Mouse (Mus musculus): ENCODE results near the gene Pald1. TPM values are rescaled to one million over a fixed set of nuclear protein-coding genes. Genes with fewer than 3 reads are reported as not detected.

The Pald1 gene
- polyA plus RNA-seq, 1 experiment = 8.9 TPM

DNA sequence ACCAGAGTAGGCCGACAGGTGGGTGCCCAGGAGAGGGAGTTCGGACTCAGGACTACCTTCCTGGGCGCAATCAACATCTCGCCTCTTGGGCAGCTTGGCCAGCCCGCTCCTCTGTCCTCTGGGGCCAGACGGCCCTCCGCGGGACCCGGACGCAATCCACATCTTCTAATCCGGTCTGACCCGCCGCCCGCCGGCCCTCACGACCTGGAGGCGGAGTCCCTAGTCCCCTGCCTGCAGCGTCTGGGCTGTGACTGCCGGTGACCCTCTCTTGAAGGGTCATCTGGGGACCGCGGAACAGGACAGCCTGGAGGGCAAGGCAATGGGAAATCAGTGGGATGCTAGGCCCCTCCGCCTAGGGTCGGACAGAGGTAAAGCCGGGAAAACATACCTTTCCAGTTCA, 35.8 kb upstream of the Pald1 start:
- H3K27me3 ChIP-seq (ENCODE audit: control insufficient read depth, insufficient read depth, insufficient read length) = peaks cover 10% of the 10 kb centered on the region
- no peak overlapping the region for H3K4me3 ChIP-seq (ENCODE audit: insufficient read depth, poor library complexity, severe bottlenecking)
- H3K79me2 ChIP-seq (ENCODE audit: control insufficient read depth, insufficient read depth) = no peaks in the 10 kb centered on the region

GRCm38 (mm10) chr10:61418131-61418900, 35.0 kb upstream of the Pald1 start:
- H3K79me3 ChIP-seq (ENCODE audit: low read depth) = no peaks in the 10 kb centered on the region
- H3K4me3 ChIP-seq (ENCODE audit: insufficient read depth, poor library complexity, severe bottlenecking) = no peak overlapping the region
- TF ChIP-seq MYOD1 (IDR thresholded peaks at IDR 0.05; ENCODE audit: control insufficient read depth, insufficient read length, low read depth) (no peak), FOSL1 (IDR thresholded peaks at IDR 0.05; ENCODE audit: insufficient read depth, low read length, poor library complexity, severe bottlenecking) (no peak), CTCF (IDR thresholded peaks at IDR 0.05; ENCODE audit: control insufficient read depth, insufficient read depth, insufficient read length) (no peak)
- no peaks in the 10 kb centered on the region for H3K36me3 ChIP-seq (ENCODE audit: control insufficient read depth, insufficient read depth)
- no peaks in the 10 kb centered on the region for H3K79me2 ChIP-seq (ENCODE audit: control insufficient read depth, insufficient read depth)
- peaks cover 10% of the 10 kb centered on the region for H3K27me3 ChIP-seq (ENCODE audit: control insufficient read depth, insufficient read depth, insufficient read length)
- no peak overlapping the region for H3ac ChIP-seq (ENCODE audit: control insufficient read depth, insufficient read length, low read depth)

More for the DNA sequence above, 35.8 kb upstream of the Pald1 start:
- H3K36me3 ChIP-seq (ENCODE audit: control insufficient read depth, insufficient read depth) = no peaks in the 10 kb centered on the region
- no peak for TF ChIP-seq MYOG (IDR thresholded peaks at IDR 0.05; ENCODE audit: control insufficient read depth, extremely low read depth, insufficient read length)
- no peak for TF ChIP-seq MAX (IDR thresholded peaks at IDR 0.05)
- TF ChIP-seq MYOD1 (IDR thresholded peaks at IDR 0.05; ENCODE audit: control insufficient read depth, insufficient read length, low read depth) = no peak
- no peak for TF ChIP-seq CEBPB (IDR thresholded peaks at IDR 0.05; ENCODE audit: low read depth)
- TF ChIP-seq FOSL1 (IDR thresholded peaks at IDR 0.05; ENCODE audit: insufficient read depth, low read length, poor library complexity, severe bottlenecking) = no peak
- no peak for TF ChIP-seq USF1 (IDR thresholded peaks at IDR 0.05; ENCODE audit: low read depth)
- TF ChIP-seq CTCF (IDR thresholded peaks at IDR 0.05; ENCODE audit: control insufficient read depth, insufficient read depth, insufficient read length) = no peak
- no peaks in the 10 kb centered on the region for H3K79me3 ChIP-seq (ENCODE audit: low read depth)
- no peak overlapping the region for H3ac ChIP-seq (ENCODE audit: control insufficient read depth, insufficient read length, low read depth)

DNA sequence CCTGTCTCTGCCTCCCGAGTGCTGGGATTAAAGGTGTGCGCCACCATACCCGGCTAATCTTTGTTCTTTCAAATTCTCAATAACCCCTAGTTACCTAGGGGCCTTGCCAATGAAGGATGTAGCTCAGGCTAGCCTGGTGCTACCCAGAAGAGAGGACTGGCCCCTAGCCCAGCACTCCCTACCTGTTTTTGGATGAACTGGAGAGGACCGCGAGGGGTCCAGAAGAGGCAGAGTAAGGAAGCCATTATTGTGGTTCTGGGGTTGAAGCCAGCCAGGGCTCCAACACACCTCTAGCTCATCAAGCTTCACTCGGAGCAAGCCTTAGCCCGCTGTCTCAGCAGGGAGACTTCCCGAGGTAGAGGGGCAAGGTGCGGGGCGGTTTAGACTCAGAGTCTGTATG, 34.3 kb upstream of the Pald1 start, which contains the start of gene Nodal:
TSS of gene Nodal (plus strand) at position 301 of the 400 bp plus-strand sequence.
- H3K36me3 ChIP-seq (ENCODE audit: control insufficient read depth, insufficient read depth) = no peaks in the 10 kb centered on the region
- H3K4me3 ChIP-seq (ENCODE audit: insufficient read depth, poor library complexity, severe bottlenecking) = no peak within 1 kb of the TSS
- no peak within 1 kb of the TSS for H3ac ChIP-seq (ENCODE audit: control insufficient read depth, insufficient read length, low read depth)
- H3K79me3 ChIP-seq (ENCODE audit: low read depth) = no peaks in the 10 kb centered on the region
- H3K79me2 ChIP-seq (ENCODE audit: control insufficient read depth, insufficient read depth) = no peaks in the 10 kb centered on the region
- peaks cover 10% of the 10 kb centered on the region for H3K27me3 ChIP-seq (ENCODE audit: control insufficient read depth, insufficient read depth, insufficient read length)
- TF ChIP-seq MAX (IDR thresholded peaks at IDR 0.05) = no peak
- no peak for TF ChIP-seq MYOG (IDR thresholded peaks at IDR 0.05; ENCODE audit: control insufficient read depth, extremely low read depth, insufficient read length)
- no peak for TF ChIP-seq FOSL1 (IDR thresholded peaks at IDR 0.05; ENCODE audit: insufficient read depth, low read length, poor library complexity, severe bottlenecking)
- no peak for TF ChIP-seq CTCF (IDR thresholded peaks at IDR 0.05; ENCODE audit: control insufficient read depth, insufficient read depth, insufficient read length)
- TF ChIP-seq USF1 (IDR thresholded peaks at IDR 0.05; ENCODE audit: low read depth) = no peak
- no peak for TF ChIP-seq CEBPB (IDR thresholded peaks at IDR 0.05; ENCODE audit: low read depth)
- no peak for TF ChIP-seq MYOD1 (IDR thresholded peaks at IDR 0.05; ENCODE audit: control insufficient read depth, insufficient read length, low read depth)

DNA sequence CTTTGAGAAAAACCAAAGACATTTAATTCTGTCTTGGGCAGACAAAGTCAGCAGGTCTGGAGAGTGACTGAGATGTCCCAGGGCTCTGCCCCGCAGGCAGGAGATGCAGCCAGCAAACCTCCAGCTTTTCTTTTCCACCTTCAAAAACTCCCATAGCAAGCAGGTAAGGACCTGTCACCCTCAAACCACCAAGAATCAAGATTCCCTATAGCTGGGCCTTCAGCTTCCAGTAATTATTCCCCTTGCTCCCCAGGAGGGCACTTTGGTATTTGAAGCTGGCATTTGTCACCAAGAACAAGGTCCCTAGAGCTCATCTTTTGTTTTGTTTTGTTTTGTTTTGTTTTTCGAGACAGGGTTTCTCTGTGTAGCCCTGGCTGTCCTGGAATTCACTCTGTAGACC, 33.7 kb upstream of the Pald1 start:
- Histone ChIP-seq H3K27me3 (ENCODE audit: control insufficient read depth, insufficient read depth, insufficient read length) (peaks cover 10% of the 10 kb centered on the region), H3K79me2 (ENCODE audit: control insufficient read depth, insufficient read depth) (no peaks in the 10 kb centered on the region), H3K79me3 (ENCODE audit: low read depth) (no peaks in the 10 kb centered on the region), H3K4me3 (ENCODE audit: insufficient read depth, poor library complexity, severe bottlenecking) (no peak overlapping the region), H3K36me3 (ENCODE audit: control insufficient read depth, insufficient read depth) (no peaks in the 10 kb centered on the region), H3ac (ENCODE audit: control insufficient read depth, insufficient read length, low read depth) (no peak overlapping the region)
- TF ChIP-seq FOSL1 (IDR thresholded peaks at IDR 0.05; ENCODE audit: insufficient read depth, low read length, poor library complexity, severe bottlenecking) (no peak), MYOG (IDR thresholded peaks at IDR 0.05; ENCODE audit: control insufficient read depth, extremely low read depth, insufficient read length) (no peak), CTCF (IDR thresholded peaks at IDR 0.05; ENCODE audit: control insufficient read depth, insufficient read depth, insufficient read length) (no peak), CEBPB (IDR thresholded peaks at IDR 0.05; ENCODE audit: low read depth) (no peak), USF1 (IDR thresholded peaks at IDR 0.05; ENCODE audit: low read depth) (no peak), MAX (IDR thresholded peaks at IDR 0.05) (no peak), MYOD1 (IDR thresholded peaks at IDR 0.05; ENCODE audit: control insufficient read depth, insufficient read length, low read depth) (no peak)

DNA sequence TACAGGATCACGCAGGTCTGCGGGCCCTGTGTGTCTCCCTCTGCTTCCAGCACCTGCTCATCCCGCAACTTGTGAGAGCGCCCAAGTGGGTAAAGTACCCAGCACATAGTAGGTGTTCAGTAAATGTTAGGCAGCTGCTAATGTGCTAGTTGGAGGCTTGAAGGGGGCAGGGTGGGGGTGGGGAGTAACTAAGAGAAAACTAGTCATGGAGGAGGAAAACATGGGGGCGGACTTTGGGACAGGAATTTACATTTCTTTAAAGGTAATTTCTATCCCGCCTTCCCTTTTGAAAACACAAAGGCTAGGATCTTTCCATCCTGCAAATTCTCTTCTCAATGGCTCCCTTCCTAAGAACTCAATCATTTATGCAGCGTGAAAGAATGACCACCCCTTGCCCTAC, 33.2 kb upstream of the Pald1 start:
- Histone ChIP-seq H3K79me3 (ENCODE audit: low read depth) (no peaks in the 10 kb centered on the region), H3ac (ENCODE audit: control insufficient read depth, insufficient read length, low read depth) (no peak overlapping the region), H3K4me3 (ENCODE audit: insufficient read depth, poor library complexity, severe bottlenecking) (no peak overlapping the region), H3K27me3 (ENCODE audit: control insufficient read depth, insufficient read depth, insufficient read length) (peaks cover 10% of the 10 kb centered on the region), H3K36me3 (ENCODE audit: control insufficient read depth, insufficient read depth) (no peaks in the 10 kb centered on the region), H3K79me2 (ENCODE audit: control insufficient read depth, insufficient read depth) (no peaks in the 10 kb centered on the region)
- TF ChIP-seq MYOG (IDR thresholded peaks at IDR 0.05; ENCODE audit: control insufficient read depth, extremely low read depth, insufficient read length) (no peak), FOSL1 (IDR thresholded peaks at IDR 0.05; ENCODE audit: insufficient read depth, low read length, poor library complexity, severe bottlenecking) (no peak), CTCF (IDR thresholded peaks at IDR 0.05; ENCODE audit: control insufficient read depth, insufficient read depth, insufficient read length) (no peak), CEBPB (IDR thresholded peaks at IDR 0.05; ENCODE audit: low read depth) (no peak), MAX (IDR thresholded peaks at IDR 0.05) (no peak)
